13 mouse cellular contexts compared by ENCODE assay signal in the genomic region with DNA sequence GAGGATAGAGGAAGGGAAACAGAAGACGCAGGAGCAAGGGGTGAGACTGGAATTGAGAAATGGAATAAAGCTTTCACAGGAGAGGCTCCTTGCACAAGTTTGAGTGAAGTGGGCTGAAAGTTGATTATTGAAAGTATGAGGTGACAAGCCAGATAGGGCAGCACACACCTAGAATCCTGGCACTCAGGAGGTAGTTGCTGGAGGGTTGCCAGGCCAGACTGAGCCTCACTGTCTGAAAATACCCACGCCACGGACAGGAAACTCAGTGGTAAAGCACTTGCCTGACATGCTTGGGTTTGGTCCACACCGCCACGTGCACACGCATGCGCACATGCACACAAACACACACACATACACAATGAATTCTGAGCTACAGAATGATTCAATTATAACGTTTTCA.
DNase-seq lines count a peak whose midpoint lies in the region.
"Had no signal": no experiment of that assay in that cellular context is flagged by ENCODE, and none has a peak within 500 bp of the region (broad histone marks: within the 10 kb centered on the region; RNA-seq: fewer than 3 reads in every experiment).

No protein-coding gene starts in this region.

- intact Hi-C loops in left cerebral cortex, postnatal 4 days (cut with DNase I) = no loop called here

- peak; percentile 42 to 47 for DNase-seq in cerebellum, adult 18-20 months
- no peak for DNase-seq in cerebellum, adult 9-11 months
- peak; percentile 43 for DNase-seq in cerebellum, adult 9-10 months
- no peak for DNase-seq in cerebellum, adult 11-12 months
- peak; percentile 55 to 59 for DNase-seq in cerebellum, postnatal 14 days
- no peak for DNase-seq in cerebellum, postnatal 4 days (ENCODE audit: low spot score in 2 of 2)
- DNase-seq in brain, adult 2 months (ENCODE audit: low read depth, low spot score) = peak; percentile 33
- DNase-seq in left cerebral cortex, postnatal 4 days = no peak
- DNase-seq: adrenal gland, adult 8-10 months; adrenal gland, postnatal 14 days; adrenal gland, postnatal 36 days; B cell, adult 2 months; forebrain, postnatal 0 days had no signal

Comparison
In these comparisons a context has a peak if more than half of its experiments do, and no peak if none do; other contexts are left out.
1. DNase-seq: peak in cerebellum, adult 18-20 months (2 of 2), cerebellum, adult 9-10 months (single experiment), cerebellum, postnatal 14 days (2 of 2) and brain, adult 2 months (single experiment); none in cerebellum, adult 9-11 months (single experiment), cerebellum, adult 11-12 months (single experiment), cerebellum, postnatal 4 days (0 of 2) and left cerebral cortex, postnatal 4 days (single experiment).